Mouse (Mus musculus) heart, postnatal 4 days (tissue): ENCODE results near the gene Slc2a2. TPM values are rescaled to one million over a fixed set of nuclear protein-coding genes. Genes with fewer than 3 reads are reported as not detected.
"Not testable (repeated sequence)": the region's sequence is repeated elsewhere in the genome, so short reads cannot be mapped to it uniquely, and the experiment has no call there.

ENCODE experiments used
- DNase-seq: peaks from one replicate; pipeline ENCODE4 v3.0.0; 2021
- total RNA-seq, 2 experiments: library from RNA; stranded (reverse); gene quantifications; 2 replicates each; pipeline ENCODE4 v1.2.3; 2021

Gene Slc2a2
- total RNA-seq, 2 experiments from 2014 or later: not detected

DNA sequence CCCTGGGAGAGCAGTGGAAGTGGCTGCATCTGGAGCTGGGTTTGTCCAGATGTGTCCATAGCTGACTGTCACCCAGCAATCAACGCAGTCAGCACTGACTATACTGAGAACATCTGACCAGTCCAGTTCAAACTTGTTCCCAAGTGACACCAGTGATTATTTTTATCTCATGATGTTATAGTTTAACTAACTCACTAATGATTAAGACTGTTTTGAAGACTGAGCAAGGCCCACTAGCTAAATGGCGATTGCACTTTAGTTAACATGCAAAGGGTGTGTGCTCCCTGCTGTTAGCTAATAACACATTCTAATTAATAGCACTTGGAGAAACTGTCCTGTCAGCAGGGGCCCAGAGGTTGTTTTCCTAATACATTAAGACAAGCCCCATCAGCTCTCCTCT lies 39.3 kb downstream of the Slc2a2 start:
- DNase-seq: no peak

DNA sequence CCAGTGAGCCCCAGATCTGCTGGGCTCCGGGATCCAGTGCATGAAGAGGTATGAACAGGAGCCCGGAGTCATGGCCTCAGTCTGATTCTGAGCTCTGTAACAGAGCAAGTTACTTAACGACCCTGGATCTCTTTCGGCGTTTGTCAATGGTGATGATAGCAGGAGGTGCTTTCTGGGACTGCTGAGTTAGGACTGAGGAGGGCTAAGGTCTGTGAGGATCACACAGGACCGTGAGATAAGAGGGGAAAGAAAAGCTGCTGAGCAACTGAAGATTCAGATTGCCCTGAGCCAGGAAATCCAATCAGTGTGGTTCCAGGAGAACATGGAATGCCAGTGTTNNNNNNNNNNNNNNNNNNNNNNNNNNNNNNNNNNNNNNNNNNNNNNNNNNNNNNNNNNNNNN lies 42.6 kb downstream of the Slc2a2 start:
- DNase-seq: no peak

DNA sequence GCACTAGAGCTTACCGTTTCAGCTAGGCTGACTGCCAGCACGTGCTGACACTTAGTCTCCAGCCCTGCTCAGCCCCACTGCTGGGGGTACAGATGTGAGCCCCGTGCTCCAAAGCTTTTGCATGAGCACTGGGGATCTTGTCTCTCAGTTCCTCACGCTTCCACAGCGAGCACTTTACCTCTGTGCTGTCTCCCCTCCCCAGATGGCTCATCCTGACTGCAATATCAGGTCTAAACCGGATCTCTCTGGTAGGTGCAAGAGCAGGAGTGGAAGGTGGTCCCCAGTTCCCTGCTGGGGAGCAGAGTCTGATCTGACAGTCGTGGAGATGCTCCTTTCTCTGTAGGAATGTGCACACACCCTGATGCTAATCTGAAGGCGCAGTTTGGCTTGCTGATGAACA lies 45.5 kb downstream of the Slc2a2 start:
- no peak for DNase-seq

DNA sequence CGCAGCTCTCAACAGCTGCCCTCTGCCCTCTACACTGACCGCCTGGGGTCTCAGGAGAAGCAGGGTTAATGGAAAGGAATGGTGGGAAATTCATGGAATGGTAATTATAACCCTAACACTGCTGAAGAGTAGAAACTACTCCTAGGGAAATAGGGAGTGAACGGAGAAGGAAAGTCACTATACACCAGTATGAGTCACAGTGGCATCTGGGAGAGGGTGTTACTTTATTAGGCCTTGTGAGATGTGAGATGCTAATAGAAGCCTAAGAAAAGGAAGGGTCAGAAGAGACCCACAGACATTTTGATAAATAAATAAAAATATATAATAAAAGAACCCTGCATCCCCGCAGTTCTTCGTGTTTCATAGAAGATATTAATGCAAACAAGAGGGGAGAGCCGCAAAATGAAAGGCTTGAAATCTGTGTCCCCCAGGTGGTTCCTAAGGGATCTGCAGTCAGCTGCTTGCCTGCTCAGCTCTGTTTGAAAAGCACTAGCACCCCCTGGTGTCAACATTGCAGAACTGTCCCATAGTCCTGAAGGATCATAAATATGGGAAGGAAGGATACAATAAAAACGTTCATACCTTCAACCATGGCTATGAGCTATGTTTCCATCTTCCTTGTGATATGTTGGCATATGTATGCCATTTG lies 48.3 kb downstream of the Slc2a2 start:
- peak; percentile 85 for DNase-seq

DNA sequence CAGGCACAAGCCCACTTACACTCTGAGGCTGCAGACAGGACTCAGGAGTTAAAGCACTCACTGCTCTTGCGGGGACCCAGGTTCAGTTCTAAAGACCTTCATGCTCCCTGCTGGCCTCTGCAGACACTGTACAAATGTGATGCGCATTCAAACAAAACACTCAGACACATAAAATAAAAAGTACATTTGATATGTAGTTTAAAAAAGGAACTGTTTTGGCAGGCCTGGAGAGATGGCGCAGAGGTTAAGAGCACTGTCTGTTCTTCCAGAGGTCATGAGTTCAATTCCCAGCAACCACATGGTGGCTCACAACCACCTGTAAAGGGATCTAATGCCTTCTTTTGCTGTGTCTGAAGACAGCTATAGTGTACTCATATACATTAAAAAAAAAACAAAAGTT lies 50.4 kb downstream of the Slc2a2 start:
- no peak for DNase-seq

DNA sequence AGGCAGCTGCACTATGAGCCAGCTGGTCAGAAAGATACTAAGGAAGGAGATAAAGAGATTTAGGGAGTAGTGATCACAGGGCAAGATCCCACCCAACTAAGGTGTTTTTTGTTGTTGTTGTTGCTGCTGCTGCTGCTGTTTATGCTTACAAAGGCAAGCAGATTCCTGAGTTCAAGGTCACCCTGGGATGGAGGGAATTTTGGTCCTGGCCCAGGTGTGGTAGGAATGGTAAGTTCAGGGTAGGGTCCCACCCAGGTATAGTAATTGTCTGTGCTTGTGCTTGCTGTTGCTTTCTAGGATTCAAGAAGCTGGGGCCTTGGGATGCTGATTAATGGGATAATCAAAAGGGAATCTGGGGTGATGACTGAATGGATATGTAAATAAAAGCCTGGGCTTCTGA lies 51.3 kb downstream of the Slc2a2 start:
- DNase-seq: no peak

DNA sequence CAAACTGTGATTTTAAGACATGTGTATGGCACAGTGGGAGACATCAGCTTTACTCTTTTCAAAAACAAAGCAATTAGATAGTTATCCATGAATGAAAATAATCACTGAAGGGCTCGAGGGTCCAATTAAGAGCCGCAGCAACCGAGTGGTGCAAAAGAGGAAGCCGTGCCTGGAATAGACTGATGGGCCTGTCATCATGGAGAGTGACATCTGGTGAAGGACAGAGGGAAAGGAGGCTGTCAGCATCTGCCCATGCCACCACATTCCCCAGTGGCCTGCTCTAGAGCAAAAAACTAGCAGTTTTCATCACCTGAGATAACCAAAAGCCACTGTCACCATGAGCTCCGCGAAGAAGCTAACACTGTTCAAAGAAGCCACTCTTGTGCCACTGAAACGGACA lies 57.8 kb downstream of the Slc2a2 start:
- no peak for DNase-seq

DNA sequence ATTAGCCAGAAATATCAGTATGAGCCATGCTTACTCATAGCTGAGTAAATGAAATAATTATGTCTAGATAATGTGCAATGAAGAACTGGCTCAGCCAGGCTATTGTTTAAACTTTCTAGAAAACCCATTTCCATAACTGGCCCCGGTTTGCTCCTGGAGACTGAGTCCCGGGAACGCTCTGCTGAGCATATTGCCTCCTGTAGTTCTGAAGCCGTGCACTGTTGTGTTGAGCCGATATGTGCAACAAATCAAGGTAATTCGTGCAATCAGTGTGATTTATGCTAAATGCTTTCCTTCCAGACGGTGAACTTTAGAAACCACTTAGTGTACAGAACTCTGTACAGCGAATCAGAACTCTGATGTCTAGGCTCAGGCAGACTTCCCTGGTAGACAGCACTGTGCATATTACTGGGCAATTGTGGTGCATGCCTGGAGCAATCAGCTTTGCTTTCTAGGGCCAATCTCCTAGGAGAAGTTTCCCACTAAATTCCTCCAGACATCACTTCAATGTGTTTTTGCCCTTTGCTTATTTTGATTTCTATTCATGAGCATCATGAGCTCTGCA lies 63.6 kb downstream of the Slc2a2 start:
- no peak for DNase-seq

DNA sequence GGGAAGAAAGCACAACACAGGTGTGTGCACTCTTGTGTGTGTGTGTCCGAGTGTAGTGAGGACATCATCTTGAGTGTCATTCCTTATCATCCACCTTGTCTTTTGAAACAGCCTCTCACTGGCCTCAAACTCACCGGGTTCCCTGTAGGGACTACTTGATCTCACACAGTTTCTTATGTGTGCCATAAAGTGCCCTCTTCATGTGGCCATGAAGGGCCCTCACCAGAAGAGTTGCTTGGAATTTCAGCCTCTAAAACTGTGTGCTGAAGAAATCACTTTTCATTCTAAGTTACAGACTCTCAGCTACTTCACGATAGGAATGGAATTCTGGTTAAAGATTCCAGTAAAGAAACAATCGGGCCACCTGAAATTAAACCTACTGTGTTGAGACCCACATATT lies 69.2 kb downstream of the Slc2a2 start:
- no peak for DNase-seq

DNA sequence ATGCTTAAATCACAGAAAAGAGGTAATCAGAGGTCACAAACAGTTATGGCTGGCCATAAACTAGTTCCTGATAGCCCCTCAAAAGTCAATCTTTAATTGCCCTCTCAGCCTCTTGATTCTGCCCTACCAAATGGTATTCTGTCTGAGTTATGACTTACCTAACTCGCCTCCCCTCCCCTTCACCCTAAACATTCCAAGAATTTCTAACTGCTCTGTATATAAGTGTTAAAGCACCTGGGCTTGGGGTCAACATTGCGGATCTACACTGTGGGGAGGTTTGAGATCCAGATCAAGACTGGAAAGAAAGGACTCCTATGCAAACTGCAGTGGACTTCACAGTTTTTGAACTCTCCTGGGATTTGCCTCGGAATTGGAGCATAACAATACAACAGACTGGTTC lies 70.5 kb downstream of the Slc2a2 start:
- no peak for DNase-seq

DNA sequence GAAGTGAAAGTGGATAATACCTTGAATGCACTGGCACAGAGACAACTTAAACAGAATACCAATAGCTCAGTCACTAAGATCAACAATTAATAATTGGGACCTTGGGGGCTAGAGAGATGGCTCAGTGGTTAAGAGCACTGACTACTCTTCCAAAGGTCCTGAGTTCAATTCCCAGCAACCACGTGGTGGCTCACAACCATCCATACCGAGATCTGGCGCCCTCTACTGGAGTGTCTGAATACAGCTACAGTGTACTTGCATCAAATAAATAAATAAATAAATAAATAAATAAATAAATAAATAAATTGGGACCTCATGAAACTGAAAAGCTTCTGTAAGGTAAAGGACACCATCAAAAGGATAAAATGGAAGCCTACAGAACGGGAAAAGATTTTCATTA lies 75.2 kb downstream of the Slc2a2 start:
- DNase-seq: not testable (repeated sequence)

DNA sequence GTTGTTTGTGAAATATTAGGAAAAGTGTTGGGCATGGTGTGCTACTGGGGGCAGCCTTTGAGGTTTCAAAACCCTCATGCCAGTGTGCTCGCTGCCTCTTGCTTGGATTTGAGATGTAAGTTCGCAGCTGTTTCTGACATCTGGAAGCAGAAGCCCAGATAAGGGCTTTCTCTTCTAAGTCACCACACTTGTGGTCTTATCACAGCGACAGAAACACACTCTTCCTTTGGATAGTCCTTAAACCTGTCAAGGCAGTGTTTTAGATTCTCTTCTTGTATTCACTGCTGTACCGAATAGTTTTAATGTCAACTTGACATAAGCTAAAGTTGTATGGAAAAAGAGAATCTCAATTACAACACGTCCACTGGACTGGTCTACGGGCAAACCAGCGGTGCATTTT lies 77.7 kb downstream of the Slc2a2 start:
- no peak for DNase-seq

DNA sequence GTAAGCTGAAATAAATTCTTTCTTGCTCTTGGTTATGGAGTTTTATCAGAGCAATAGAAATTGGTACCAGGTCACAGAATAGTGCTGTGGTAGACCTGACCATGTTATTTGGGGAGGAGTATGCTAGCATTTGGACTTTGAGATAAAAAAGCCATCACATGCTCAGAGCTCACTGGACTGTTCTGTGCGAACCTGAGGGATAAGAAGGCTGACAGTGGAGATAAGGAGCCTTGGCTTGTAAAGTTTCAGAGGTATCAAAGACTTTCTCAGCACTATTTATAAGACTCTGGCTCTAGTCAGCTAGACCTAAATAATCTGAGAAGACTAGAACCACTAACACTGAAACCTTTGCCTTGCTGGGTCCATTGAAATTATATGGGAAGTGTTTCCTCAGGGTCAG lies 78.3 kb downstream of the Slc2a2 start:
- DNase-seq: no peak

DNA sequence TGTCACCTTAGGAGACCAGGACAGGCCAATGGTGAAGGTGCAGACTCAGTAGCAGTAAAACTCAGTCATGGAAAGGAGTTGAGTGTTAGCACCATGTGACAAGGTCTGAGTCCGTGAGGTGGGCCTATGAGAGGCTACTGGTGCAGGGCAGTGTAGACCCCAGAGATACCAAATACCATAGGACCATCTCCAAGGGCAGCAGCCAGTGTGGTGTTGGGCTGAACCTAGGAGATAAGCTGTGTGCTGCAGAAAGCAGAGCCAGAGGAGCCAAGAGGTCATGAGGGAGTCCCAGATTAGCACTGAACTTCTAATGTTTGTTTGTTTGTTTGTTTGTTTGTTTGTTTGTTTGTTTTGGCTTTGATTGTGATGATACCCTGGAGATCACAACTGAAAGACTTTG lies 78.8 kb downstream of the Slc2a2 start:
- no peak for DNase-seq

DNA sequence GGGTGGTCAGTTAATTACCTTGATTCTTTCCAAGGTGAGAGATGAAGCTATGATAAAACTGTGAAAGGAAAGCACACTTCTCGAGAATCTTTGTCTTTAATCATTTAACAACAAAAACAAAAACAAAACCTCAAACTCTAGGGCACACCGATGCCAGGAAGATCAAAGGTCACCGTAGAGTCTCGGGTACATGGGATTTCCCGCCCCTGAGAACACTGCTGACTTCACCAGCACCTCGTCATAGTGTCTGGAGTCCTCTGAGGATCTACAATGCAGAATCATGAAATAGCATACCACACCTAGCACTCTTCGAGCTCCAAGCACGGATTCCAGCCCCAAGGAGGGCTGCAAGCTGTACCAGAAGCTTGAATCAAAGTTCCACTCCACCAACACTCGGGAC lies 82.8 kb downstream of the Slc2a2 start:
- peak; percentile 5 for DNase-seq

Other genes with a start within 250 kb of the Slc2a2 start
- 1 to 10 TPM; 6.4 to 6.7 TPM for gene Eif5a2, start 83.4 kb downstream of the Slc2a2 start, total RNA-seq
- 100 to 1,000 TPM; 174 to 181 TPM for gene Rpl22l1, start 107.5 kb downstream of the Slc2a2 start, total RNA-seq
- not detected for gene Gm1527, start 194.7 kb downstream of the Slc2a2 start, total RNA-seq